Mouse (Mus musculus) adrenal gland, adult 2 months (tissue): ENCODE data around the gene Galk1. TPM values are rescaled to one million over a fixed set of nuclear protein-coding genes. Genes with fewer than 3 reads are reported as not detected.
A peak's percentile ranks its signal among the peaks of the same experiment; 100 is the strongest.
"Not testable (repeated sequence)": the region's sequence is repeated elsewhere in the genome, so short reads cannot be mapped to it uniquely, and the experiment has no call there.

Source experiments
- DNase-seq: peaks from one replicate; pipeline ENCODE4 v3.0.0; 2021
- polyA plus RNA-seq: library from polyadenylated mRNA; depleted of rRNA; stranded (reverse); fragments of >200 nt; gene quantifications from 2 replicates; pipeline ENCODE4 v1.2.3, GENCODE M21; 2012
- total RNA-seq, 2 experiments: library from RNA; stranded (reverse); gene quantifications; 2 replicates each; pipeline ENCODE4 v1.2.3; 2021

Gene Galk1
- total and polyA plus RNA-seq, 3 experiments = 30.6 to 68.6 (median 45.6) TPM

DNA sequence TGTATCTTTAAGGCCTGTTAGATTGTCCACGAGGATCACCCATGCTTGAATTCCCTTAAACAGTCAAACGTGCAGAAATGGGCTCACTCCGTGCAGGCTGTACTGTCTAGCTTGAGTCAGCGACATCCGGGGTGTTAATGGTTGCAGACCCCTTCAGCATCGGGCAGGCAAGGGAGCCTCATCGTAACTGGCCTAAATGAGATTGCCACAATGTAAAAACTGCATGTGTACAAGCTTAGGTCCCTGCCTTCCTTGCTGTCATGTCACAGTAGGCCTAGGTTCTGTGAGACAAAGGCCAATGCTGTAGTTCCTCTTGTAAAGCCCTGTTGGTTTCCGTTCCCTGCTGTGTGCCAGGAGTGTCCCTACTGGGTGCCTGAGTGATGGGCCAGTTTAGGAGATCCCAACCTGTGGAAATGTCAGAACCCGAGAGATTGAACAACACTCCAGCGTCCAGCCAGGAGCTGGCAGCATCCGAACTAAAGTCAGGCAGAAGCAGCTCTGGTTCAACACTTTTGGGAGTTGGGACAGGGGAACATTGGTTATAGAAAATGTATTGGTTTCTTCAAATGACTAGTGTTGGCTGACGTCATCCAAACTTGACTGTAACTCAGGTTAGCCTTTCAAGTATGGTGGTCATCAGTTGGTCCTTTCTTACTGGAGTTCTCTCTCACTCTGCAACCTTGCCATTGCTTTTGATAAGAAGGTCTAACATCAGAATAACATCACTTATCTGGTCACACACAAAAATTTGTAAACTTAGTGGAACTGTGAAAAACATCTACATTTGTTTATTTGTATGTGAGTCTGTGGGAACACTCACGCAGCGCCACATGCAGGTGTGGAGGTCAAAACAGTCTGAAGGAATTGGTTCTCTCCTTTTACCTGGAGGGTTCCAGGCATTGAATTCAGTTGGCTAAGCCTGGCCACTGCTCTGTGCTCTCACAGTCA is 18.7 kb upstream of the Galk1 start:
- DNase-seq = no peak

DNA sequence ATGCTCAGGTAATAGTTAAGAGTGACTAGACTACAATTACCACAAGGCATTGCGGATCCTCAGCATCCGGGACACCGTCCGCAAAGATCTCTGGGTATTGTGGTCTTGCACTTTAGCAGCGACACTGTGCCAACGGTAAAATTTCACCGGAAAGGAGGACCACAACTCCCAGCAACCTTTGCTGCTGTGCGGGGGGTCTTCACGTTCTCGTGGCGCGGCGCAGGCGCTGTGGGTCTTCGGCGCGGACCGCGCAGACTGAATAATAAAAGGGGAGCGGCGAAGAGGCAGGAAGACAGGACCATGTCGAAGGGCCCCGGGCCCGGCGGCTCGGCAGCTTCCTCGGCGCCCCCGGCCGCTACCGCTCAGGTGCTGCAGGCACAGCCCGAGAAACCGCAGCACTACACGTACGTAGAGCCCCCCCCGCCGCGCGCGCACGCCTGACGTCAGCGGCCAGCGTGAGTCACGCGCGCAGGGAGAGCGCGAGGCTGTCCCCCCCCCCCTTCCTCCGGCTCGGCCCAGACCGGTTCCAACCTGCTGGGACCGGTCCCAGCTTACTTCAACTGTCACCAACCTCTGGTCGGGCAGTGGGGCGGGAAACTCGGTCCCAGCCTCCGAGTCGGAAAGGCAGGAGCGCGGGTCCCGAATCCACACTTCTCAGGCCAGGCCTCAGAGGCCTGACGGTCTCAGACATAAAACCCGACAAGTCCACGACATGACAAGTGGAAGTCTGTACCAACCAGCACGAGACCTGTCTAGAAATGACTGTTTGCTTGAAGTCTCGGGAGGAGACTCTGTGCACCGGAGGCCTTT is 17.8 kb upstream of the Galk1 start, which contains the start of gene Unk:
TSS of gene Unk (plus strand) at position 235 of the 810 bp plus-strand sequence.
- peak; percentile 98 for DNase-seq

DNA sequence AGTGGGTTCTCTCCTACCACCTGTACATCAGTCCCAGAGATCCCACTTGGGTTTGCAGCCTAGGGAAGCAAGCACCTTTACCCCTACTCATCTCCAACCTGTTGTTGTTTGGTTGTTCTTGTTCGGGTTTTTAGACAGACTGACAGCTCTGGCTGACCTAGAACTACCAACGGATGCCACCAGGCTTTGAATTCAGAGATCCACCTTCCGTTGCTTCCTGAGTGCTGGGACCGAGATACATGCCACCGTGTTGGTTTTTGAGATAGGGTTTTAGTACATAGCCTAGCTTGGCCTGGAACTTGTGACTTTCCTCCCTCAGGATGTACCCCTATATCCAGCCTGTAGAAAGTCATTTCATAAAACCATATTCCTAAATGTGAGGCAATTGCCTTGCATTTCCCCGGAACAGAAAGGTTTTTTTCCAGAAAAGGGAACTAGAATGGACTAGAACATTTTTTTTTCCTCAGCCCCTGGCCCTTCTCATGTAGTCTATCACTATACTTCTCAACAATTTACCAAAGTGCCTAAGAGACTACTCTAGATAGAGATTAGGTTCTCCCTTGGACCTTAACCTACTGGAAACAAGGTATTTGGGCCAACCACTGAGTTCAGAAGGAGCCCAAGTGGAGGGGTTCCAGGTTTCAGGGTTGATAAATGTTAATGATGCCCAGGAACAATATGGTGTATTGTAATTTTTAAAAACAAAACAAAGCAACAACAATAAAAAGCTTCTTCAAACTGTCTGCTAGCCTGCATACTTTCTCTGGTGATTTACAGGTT is 16.8 kb upstream of the Galk1 start:
- no peak for DNase-seq

DNA sequence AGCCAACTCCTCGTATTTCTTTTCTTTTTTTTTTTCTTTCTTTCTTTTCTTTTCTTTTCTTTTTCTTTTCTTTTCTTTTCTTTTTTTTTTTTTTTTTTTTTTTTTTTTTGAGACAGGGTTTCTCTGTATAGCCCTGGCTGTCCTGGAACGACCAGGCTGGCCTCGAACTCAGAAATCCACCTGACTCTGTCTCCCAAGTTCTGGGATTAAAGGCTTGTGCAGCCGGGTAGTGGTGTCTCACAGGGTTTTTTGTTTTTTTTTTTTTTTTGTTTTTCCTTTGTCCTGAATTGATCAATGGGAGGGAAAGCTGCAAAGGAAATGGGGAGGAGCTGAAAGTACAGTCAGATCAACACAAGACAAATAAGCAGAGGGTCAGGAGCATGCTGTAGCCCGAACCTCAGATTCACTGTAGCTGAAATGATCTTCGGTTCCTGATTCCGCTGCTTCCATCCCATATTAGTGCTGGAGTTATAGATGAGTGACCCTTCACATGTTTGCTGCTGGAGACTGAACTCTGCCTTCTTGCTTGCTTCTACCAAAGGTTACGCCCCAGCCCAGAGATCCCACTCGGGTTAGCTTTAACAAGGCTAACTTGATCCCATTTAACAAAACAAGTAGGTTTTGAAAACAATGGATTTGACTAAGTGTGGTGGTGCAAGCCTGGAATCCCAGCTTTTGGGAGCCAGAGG is 15.8 kb upstream of the Galk1 start:
- no peak for DNase-seq

DNA sequence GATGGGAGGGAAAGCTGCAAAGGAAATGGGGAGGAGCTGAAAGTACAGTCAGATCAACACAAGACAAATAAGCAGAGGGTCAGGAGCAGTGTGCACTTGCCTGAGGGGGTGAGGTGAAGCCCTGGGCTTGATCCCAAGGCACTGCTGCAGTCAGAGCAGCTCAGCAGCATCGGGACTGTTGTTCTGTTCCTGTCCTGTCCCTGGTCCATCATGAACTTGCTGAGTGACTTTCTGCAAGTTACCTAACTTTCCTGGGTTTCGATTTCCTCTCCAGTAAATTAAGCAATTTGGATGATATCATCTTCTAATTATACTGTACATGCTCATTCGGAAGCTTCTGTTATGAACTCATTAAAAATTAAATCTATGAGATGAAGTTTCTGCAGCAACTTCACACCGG is 15.2 kb upstream of the Galk1 start, which contains the start of gene H3f3b:
TSS of gene H3f3b (minus strand) at position 207 of the 400 bp plus-strand sequence.
- no peak for DNase-seq

DNA sequence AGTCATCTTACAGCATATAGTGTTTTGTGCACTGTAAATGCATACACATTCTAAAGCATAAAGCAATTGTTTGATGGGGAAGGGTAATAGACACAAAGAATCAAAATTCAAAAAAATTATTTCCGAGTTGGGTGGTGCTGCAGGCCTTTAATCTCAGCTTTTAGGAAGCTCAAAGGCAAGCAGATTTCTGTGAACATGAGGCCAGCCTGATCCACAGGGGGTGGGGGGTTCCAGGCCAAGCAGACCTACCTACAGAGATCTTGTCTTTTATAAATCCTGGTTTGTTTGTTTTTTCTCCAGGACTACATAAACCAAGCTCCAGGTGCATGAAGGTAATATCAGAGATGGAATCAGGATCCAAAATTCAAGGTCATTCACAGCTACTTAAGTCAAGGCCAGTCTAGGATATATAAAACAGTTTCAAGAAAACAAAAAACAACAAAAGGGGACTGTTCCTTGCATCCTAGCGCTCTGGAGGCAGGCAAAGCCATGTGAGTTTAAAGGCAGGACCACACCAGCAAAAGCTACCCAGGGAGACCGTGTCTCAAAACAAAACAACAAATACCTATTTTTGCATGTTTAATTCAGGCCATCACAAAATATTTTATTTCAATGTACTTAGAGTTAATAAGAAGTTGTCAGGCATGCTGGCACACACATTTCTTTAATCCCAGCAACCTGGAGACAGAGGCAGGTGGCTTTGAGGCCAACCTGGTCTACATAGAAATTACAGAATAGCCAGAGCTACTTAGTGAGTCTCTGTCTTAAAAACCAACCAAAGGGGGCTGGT is 12.7 kb upstream of the Galk1 start:
- DNase-seq = no peak

DNA sequence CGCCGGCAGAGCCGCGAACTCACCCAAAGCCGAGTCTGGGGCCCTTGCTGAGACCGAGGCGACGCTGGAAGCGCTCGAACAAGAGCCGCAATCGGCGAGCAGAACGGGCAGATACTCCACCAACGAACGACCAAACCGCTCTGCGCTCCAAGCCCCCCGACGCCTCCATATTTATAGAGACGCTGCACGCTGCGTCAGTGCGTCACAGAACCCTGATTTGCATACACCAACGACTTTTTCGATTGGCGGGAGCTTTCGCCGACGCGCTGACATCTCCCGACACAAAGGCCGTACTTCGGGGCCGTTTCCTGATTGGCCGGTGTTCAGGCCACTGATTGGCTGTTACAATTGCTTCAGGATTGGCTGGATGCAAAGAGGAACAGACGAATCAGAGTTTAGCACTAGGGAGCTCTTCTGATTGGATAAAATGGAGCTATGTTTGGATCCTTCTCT is 11.9 kb upstream of the Galk1 start:
- peak; percentile 96 for DNase-seq

DNA sequence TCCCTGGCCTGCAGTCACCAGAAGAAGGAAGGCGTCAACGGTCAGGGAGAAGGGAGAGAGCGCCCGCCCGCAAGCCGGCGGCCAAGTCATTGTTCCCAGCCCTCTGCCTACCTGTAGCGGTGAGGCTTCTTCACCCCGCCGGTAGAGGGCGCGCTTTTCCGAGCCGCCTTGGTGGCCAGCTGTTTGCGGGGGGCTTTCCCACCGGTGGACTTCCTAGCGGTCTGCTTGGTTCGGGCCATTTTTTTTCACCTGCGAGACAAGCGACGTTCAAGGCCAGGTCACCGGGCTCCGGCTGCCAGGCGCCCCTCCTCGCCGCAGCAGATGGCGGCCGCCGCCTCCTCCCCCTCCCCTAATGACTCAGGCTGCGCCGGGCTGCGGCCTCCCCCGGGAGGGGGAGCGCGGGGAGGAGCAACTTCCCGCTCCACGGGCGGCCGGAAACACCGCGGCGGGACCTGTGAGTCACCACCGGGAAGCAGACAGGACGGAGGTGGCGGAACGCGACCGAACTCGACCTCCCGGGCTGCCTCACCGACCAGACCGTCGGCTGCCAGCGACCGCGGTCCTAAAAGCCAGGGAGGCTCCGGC is 11.3 kb upstream of the Galk1 start:
- DNase-seq = peak; percentile 95

DNA sequence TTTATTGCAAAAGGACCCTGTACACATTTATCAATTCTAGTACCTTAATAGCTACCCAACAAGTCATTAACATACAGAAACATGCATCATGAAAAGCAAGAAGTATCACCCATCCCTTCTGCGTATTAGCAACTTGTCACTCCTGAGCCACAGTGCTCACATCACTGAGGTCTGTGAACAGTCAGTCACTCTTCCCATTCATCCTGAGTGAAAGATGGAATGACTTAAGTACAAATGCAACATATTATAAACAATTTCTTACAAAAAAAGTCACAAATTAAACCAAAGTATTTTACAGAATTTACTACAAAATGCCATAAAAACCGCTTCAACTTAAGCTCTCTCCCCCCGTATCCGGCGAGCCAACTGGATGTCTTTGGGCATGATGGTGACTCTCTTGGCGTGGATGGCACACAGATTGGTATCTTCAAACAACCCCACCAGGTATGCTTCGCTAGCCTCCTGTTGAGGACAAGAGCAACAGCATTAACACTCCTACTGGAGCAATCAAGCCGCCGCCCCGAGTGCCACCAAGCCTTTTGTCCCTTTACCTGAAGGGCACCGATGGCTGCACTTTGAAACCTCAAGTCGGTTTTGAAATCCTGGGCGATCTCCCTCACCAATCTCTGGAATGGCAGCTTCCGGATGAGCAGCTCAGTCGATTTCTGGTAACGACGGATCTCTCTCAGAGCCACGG is 10.7 kb upstream of the Galk1 start:
- peak; percentile 35 for DNase-seq

DNA sequence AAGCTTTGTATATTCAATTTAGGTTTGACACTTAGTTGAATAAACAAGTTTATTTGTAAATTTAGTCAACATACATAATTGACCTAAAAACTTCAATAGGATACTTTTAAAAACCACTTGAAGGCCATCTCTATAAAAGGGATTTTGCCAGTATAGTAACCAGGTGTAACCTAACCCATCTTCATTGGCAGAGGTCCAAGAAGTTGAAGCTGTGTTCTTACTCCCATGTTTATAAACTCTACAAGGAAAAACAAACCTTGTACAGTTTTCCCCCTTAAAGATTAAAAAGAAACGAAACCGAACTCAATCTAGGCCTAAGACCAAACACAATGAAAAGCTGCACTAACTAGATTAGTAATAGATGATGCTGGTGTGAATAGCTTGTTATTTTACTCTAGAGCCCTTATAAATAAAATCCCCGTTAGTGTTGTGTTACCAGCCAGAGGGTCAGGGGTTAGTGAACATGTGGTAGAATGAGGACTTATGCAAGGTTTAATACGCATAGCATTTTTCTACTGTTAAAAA is 9.8 kb upstream of the Galk1 start:
- no peak for DNase-seq

DNA sequence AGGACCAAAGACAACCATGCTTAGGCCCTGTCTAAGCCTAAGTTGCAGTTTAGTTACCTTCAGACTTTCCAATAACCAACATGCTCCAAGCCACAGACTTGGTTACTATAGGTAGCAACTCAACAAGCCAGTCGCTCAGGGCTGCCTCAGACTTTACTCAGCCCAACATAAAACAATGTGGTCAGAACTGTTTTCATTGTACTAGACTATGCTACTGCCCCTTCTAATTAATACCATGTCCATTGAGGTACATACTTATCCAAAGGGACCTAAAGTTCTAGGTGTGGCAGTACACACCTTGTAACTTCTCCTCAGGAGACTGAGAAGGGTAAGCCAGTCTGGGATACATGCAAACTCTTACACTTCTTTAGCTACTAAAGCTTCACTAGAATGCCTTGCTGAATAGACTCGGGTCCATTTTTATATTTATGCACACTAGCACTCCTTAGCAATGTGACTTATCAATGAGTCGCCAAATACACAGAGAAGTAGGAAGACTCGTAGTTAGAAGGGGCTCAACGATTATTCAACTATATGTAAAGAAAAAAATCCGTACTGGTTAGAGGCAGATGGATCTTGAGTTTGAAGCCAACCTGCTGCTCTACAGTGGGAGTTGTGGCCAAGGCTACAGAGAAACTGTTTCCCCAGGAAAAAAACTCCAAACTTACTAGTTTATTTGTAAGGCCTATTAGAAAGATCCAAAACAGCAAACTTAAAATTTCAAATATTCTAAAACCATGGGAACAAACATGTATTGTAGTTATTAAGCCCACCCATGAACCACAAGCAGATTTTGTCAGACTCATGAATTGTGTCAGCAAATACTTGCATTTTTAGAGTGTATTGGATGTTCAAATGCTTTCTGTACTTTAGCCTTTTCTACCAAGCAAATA is 9.1 kb upstream of the Galk1 start:
- no peak for DNase-seq

DNA sequence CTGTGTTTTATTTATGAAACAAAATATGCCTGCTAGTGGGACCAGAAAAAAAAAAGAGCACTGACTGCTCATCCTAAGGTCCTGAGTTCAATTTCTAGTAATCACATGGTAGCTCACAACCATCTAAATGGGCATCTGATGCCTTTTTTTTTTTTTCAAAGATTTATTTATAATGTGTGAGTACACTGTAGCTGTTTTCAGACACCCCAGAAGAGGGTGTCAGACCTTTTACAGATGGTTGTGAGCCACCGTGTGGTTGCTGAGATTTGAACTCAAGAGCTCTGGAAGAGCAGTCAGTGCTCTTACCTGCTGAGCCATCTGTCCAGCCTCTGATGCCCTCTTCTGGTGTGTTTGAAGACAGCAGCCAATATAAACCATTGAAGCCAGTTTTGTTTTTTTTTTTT is 8.0 kb upstream of the Galk1 start:
- no peak for DNase-seq

DNA sequence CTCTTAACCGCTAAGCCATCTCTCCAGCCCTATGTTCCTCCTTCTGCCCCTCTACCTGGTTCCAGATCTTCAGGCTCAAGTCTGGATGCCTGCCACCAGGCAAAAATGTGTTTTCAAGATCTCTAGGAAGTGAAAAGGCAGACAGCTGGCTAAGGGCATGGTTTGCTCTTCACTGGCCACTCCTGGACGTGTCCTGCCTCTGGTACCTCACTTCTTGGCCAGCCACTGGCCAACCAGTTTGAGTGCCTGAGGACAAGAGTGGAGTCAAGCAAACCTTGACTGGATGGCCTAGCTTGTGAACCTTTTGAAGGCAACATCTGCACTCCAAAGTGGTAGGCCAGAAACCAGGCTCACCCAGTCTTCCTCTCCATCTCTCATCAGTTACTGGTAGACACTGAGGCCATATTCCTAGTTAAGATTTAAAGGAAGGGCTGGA is 7.5 kb upstream of the Galk1 start:
- no peak for DNase-seq

DNA sequence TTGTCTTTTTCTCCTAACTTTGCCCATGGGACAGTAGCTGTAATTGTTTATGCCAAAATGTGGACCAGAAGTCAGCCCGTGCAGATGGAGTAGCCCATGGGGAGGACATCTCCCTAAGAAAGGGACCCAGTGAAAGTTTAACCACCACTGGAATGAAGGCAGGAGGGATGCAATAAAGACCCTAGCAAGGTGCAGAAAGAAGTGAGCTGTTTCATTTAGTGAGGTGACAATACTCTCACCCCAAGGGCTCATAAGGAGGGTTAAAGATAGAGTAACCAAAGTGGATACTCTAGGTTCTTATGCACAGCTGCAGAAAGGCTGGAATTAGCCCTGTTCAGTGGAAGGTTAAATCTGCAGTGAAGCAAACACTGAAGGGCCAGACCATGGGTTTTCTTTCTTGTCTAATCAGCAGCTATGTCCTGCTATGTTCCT is 6.9 kb upstream of the Galk1 start:
- no peak for DNase-seq

DNA sequence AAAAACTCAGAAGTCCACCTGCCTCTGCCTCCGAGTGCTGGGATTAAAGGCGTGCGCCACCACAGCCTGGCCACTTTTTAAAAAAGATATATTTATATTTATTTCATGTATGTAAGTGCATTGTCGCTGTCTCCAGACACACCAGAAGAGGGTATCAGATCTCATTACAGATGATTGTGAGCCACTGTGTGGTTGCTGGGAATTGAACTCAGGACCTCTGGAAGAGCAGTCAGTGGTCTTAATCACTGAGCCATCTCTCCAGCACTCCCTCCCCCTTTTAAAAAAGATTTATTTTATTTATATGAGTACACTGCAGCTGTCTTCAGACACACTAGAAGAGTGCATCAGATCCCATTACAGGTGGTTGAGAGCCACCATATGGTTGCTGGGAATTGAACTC is 6.3 kb upstream of the Galk1 start:
- not testable (repeated sequence) for DNase-seq

DNA sequence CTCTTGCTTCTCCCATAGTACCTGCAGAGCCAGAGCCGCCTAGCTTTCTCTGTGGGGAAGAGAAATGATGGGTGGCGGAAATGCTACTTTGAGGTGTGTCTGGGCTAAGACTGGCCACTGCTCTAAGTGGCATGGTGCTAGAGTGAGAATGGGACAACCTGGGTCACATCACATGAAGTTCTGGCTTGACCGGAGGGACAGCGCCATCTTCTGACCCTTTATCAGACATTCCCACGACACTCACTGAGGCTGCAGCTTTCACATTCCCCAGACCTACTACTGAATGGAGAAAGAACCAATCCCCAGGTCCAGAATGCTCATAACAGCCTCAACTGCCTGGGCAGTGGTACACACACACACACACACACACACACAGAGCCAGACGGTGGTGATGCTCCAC is 5.6 kb upstream of the Galk1 start:
- peak; percentile 46 for DNase-seq

DNA sequence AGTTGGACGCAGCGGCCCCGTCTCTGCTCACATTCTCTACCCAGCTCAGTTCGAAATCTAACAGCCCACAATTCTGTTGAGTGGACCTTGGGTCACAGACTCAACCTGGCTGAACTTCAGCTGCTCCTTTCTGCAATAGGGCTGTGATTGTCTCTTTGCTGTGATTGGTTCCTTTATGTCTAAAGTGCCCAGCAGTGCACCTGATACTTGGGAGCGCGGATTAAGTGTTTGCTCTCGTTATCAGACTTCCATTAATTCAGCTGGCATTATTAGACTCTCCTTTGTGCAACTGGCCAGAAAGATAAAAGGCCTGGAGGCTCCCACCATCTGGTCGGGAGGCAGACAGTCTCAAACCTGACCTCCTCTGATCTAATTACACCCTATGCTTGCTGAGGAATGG is 2.3 kb upstream of the Galk1 start:
- no peak for DNase-seq
